Mouse (Mus musculus) liver, embryonic 16.5 days (tissue): ENCODE measurements around the gene Olfr368. TPM values are rescaled to one million over a fixed set of nuclear protein-coding genes. Genes with fewer than 3 reads are reported as not detected.

Source experiments
- ATAC-seq: fragments of 200-750 bp; cut with Nextera tagmentation; 2 replicates; pipeline ENCODE4 v1.8.0; 2017; ENCODE audit warnings: low read depth, mild to moderate bottlenecking, moderate number of reproducible peaks, moderate library complexity
- H3K27ac ChIP-seq: fragments of 300-500 bp; sonication (generic); 2 replicates; pipeline ENCODE4 v1.5.1; 2014; ENCODE audit warnings: mild to moderate bottlenecking, low read length
- H3K27me3 ChIP-seq: fragments of 300-500 bp; sonication (generic); 2 replicates; pipeline ENCODE4 v1.6.1; 2014; ENCODE audit warnings: low read depth, low read length, mixed read lengths; ENCODE audit not compliant: control insufficient read depth, insufficient read depth
- H3K36me3 ChIP-seq: fragments of 300-500 bp; sonication (generic); 2 replicates; pipeline ENCODE4 v1.6.1; 2014; ENCODE audit warnings: mild to moderate bottlenecking; ENCODE audit not compliant: control insufficient read depth, insufficient read depth
- H3K4me1 ChIP-seq: fragments of 300-500 bp; sonication (generic); 2 replicates; pipeline ENCODE4 v1.6.1; 2014; ENCODE audit warnings: low read depth, low read length, mixed read lengths; ENCODE audit not compliant: control insufficient read depth
- H3K4me2 ChIP-seq: fragments of 300-500 bp; sonication (generic); 2 replicates; pipeline ENCODE4 v1.6.1; 2014; ENCODE audit warnings: low read depth, low read length, mixed read lengths
- H3K4me3 ChIP-seq: fragments of 300-500 bp; sonication (generic); 2 replicates; pipeline ENCODE4 v1.5.1; 2014; ENCODE audit warnings: low read depth, mild to moderate bottlenecking, low read length
- H3K9ac ChIP-seq: fragments of 300-500 bp; sonication (generic); 2 replicates; pipeline ENCODE4 v1.6.1; 2014; ENCODE audit warnings: low read depth, low read length
- H3K9me3 ChIP-seq: fragments of 300-500 bp; sonication (generic); replicated peaks from 2 replicates; pipeline ENCODE4 v1.6.1; 2016; ENCODE audit warnings: low read length; ENCODE audit not compliant: control insufficient read depth
- WGBS: fragments of 180-500 bp; shearing (Covaris S2); extraction: QIAGEN DNeasy Blood & Tissue Kit; methylation state at CpG from one replicate; pipeline ENCODE4 v1.1.7; 2014; ENCODE audit not compliant: insufficient replicate concordance; 5-methylcytosine and 5-hydroxymethylcytosine counted together
- polyA plus RNA-seq: library from polyadenylated mRNA; unstranded; fragments of >200 nt; fragmentation: Nextera tagmentation; extraction: Ambion mirVana; gene quantifications from 2 replicates; pipeline ENCODE4 v1.2.1, GENCODE M21; 2015

The Olfr368 gene
- polyA plus RNA-seq, 1 experiment from 2014 or later, result not detected

GRCm38 (mm10) chr2:37380189-37380588 is 53.9 kb downstream of the Olfr368 start:
- Histone ChIP-seq H3K4me2 (no peak overlapping the region), H3K27ac (no peak overlapping the region), H3K4me3 (no peak overlapping the region), H3K4me1 (no peaks in the 10 kb centered on the region), H3K9me3 (no peaks in the 10 kb centered on the region), H3K9ac (no peak overlapping the region), H3K36me3 (peaks cover 38% of the 10 kb centered on the region), H3K27me3 (no peaks in the 10 kb centered on the region)
- ATAC-seq, result no peak
- WGBS, result 49% methylated on average over 2 of the region's 2 CpGs

Other genes with a start within 250 kb of the Olfr368 start
- not detected in 2 replicates for gene Olfr361, start 237.2 kb upstream of the Olfr368 start, polyA plus RNA-seq
- not detected in 2 replicates for gene Olfr362, start 208.6 kb upstream of the Olfr368 start, polyA plus RNA-seq
- not detected in 2 replicates for gene Olfr364-ps1, start 187.2 kb upstream of the Olfr368 start, polyA plus RNA-seq
- gene Olfr365, start 138.3 kb upstream of the Olfr368 start, polyA plus RNA-seq, result not detected in 2 replicates
- not detected in 2 replicates for gene Olfr366, start 114.9 kb upstream of the Olfr368 start, polyA plus RNA-seq
- 10.2 and 11.2 TPM in 2 replicates for gene Pdcl, start 32.8 kb downstream of the Olfr368 start, polyA plus RNA-seq
- gene Rc3h2, start 96.4 kb downstream of the Olfr368 start, polyA plus RNA-seq, result 4.2 and 4.6 TPM in 2 replicates
- 1.8 TPM in 2 replicates for gene Zbtb26, start 116.6 kb downstream of the Olfr368 start, polyA plus RNA-seq
- 2.9 and 3.1 TPM in 2 replicates for gene Zbtb6, start 116.7 kb downstream of the Olfr368 start, polyA plus RNA-seq
- gene Rabgap1, start 116.8 kb downstream of the Olfr368 start, polyA plus RNA-seq, result 7.2 TPM in 2 replicates
- 0.12 and 0.34 TPM in 2 replicates for gene Gpr21, start 189.8 kb downstream of the Olfr368 start, polyA plus RNA-seq